Mouse (Mus musculus) CD4-positive helper T cell, adult 2 months (primary cell): Measurements from ENCODE around the gene Olfr308.
"Not testable (repeated sequence)": the region's sequence is repeated elsewhere in the genome, so short reads cannot be mapped to it uniquely, and the experiment has no call there.

ENCODE experiments used
- DNase-seq: peaks from one replicate; pipeline ENCODE4 v3.0.0-alpha.2; 2012; ENCODE audit warnings: low read depth, missing footprints, low spot score

Olfr308 gene

DNA sequence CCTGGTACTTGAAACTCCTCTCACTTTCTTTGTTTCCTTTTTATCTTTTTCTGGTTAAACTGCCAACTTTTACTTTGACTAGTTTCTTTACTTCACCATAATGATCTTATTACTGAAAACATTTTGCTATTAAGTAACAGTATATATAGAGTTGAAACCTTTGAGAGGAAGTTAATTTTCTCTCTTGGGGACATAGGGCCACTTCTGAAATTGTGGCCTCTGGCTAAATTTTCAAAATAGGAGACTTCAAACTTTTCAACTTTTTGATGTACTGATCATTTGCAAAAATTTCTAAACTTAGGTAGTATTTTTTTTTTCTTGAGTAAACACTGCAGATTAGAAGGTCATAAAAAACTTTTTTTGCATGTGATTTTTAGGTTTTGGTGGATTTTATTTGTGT, at the start of gene Olfr308:
Olfr308 (minus strand) TSS at position 101 of the 400 bp plus-strand sequence.
- no peak for DNase-seq

DNA sequence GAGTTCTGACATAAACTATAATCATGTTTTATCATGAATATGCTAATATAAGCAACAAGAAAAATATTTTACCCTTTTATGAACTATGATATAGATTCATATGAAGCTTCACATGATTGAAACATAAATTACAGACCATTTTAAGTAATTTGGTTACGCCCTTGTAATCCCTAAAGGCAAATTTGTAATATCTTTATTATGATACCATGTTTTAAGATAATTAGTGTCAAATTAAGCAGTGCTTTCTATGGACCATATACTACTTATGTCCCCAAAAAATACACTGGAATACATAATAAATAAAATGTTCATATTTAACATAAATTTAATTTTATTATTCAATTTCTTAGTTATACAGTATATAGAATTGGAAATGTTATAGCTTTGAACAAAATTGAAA, 41.4 kb upstream of the Olfr308 start, which contains the start of gene Olfr305:
Olfr305 (minus strand) TSS at position 101 of the 400 bp plus-strand sequence.
- no peak for DNase-seq

DNA sequence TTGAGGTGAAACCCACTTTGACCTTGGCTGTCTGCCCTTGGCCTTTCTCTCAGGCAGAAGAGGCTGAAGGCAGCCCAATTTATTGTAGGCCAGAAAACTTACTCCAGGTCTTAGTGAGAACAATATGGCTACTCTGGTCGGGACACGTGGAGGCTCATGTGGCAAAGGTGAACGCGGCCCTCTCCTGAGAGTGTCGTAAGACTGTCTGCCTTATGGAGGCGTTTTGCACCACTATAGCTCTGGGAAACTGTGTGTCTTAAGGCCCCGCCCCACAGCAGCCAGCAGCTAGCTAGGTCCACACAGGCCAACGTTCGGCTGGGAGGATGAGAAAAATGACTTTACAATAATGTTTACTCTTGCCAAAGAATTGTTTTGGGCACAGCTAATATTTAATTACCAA, 20.9 kb upstream of the Olfr308 start:
- DNase-seq, result not testable (repeated sequence)

DNA sequence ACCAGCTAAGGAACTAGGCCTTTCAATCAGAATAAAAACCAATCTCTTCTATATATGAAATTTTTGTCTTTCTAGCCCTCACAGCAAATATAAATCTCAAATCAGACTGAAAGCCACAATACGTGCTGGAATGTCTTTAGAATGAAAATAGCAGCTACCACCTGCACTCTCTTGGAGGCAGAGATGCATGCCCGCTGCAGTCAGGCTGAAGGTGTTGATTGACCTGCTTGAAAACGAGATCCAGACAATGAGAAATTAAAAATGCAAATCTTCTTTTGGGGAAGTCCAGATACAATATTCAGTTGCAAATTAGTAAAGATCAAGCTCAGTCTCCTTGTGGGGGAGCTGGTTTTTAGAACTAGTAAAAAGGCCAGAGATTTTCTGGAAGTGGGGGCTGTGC, 18.8 kb upstream of the Olfr308 start:
- no peak for DNase-seq

DNA sequence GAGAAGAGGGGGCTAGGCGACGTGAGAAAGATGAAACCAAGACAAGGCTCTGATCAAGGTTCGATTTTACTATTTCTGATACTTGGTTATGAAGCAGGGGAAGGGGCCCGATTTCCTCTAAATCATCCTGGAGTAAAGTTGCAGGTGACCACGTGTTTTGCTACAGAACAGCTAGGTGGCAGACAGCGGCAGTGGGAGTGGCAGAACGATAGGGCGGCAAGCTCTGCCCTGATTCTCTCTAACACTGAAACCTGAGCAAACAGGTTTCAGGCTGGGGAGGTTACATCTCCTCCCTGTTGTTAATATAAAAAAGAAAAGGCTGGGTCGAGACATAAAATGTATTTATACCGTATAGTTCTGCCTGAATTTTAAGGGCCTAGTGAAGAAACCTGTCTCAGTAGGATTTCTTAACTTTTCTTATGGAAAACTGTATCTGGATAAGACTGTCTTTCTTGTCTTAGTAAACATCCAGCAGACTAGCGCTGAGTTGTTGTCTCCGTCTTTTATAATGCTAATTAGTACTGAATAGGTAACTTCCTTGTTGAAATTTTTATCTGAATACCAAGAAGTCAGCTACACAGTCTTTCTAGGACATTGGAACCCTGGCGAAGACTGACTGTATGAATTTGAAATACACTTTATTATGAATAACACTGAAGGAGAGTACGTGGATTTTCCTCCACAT, 17.6 kb upstream of the Olfr308 start:
- no peak for DNase-seq

DNA sequence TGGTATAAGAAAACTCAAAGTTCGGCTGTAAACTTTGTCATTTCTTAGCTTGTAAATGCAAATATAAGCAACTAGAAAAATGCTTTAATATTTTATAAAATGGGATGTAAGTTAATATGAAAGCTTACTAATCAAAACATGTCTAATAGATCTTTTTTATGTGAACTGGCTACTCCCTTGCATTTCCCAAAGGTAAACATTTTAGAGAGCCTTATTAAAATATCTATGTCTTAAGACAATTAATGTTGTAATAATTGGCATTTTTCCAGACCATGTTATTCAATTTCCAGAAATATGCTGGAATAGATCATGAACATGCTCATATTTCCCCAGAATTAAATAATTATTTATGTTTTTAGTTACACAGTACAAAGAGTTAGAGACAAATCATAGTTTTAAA, 12.1 kb upstream of the Olfr308 start, which contains the start of gene Olfr307:
Olfr307 (minus strand) TSS at position 101 of the 400 bp plus-strand sequence.
- no peak for DNase-seq

DNA sequence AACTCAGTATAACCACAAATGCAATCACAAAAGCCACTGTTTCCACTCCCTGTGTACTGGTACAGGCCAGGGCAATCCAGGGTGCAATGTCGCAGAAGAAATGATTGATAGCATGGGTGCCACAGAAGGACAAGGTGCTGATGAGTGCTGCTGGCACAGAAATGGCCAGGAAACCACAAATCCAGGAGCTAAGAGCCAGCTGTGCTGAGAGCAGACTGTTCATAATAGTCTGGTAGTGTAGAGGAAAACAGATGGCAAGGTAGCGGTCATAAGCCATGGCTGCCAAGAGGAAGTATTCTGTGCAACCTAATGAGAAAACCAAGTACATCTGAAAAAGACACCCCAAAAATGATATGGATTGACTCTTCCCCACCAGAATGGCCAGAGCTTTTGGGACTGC, 4.1 kb downstream of the Olfr308 start:
- no peak for DNase-seq

DNA sequence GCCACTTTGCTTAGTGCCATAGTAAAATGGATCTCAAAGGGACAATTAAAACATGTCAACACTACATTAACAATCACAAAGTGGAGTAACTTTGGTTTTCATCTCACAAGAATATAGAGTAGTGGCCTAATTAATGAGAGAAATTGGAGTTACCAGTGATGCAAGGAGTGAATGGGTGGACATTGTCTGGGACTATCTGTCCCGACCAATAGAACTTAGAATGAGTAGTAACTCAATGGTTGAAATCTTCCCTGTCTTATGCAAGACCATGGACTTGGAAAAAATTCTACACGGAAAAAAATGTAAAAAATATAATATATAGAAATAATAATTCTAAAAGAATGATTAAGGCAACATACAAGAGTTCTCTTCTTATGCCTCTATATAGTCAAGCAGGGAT, 11.8 kb downstream of the Olfr308 start, which contains the start of gene Olfr309:
Olfr309 (minus strand) TSS at position 101 of the 400 bp plus-strand sequence.
- DNase-seq, result no peak

DNA sequence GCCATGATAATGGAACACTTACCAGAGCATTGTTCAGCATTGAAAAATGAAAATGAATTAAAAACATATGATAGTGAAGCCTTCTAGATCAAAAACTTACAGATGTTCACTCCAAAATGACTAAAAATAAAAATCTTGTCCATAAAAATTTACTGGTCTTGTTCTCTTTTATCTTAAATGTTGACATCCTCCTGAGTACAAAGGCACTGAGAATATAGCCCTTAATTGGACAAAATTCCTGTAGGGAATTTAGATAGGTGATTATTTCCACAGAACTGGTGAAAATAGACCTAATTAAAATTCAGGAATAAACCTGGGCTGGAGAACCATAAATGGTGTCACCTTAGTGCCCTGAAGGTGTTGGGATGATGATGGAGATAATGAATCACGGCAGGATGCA, 48.4 kb downstream of the Olfr308 start, which contains the start of gene Olfr310:
Olfr310 (minus strand) TSS at position 101 of the 400 bp plus-strand sequence.
- no peak for DNase-seq
